Comparison of ENCODE assay signal across 14 mouse cellular contexts in the genomic region with DNA sequence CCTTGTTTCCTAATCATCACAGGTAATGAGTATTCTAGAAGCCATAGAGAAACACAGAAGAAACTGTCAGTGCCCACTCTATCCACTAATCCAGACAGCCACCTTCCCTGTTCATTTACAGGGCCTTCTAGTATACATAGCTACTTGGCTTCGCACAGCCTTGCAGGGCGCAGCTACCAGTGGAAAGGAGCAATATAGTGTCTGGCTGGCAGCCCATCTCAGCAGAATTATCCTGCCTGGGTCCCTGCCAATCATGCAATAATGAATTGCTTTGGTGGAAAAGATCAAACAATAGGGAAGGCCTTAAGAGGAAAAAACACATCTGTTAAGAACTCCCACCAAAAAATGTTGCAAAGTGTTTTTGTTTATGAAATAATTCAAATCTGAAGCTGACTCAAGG.
DNase-seq lines count a peak whose midpoint lies in the region; ATAC-seq and TF ChIP-seq lines count a peak whose summit lies in the region.
"Had no signal": no experiment of that assay in that cellular context is flagged by ENCODE, and none has a peak within 500 bp of the region (broad histone marks: within the 10 kb centered on the region; RNA-seq: fewer than 3 reads in every experiment).

No protein-coding gene starts in this region.

- WGBS in midbrain, embryonic 13.5 days, result 58% methylated on average over 2 of the region's 2 CpGs

- H3K4me2 ChIP-seq in midbrain, embryonic 13.5 days (replicated peaks), result no peak overlapping the region
- H3K4me2 ChIP-seq: limb, embryonic 12.5 days; neural tube, embryonic 15.5 days had no signal

- DNase-seq in cerebellum, postnatal 36 days, result peak; percentile 7 to 13
- no peak for DNase-seq in cerebellum, adult 9-10 months
- DNase-seq in left cerebral cortex, postnatal 4 days, result peak; percentile 42
- no peak for DNase-seq in left cerebral cortex, postnatal 36 days (ENCODE audit: low spot score in 2 of 2)
- peak; percentile 16 for DNase-seq in fat pad, adult 2 months (ENCODE audit: extremely low read depth, low read depth, low spot score)
- no peak for DNase-seq in gastrocnemius, adult 2 months
- DNase-seq in heart, postnatal 36 days, result no peak
- DNase-seq: B cell, adult 2 months; layer of hippocampus, postnatal 36 days; thymus, adult 2 months had no signal

- ATAC-seq in midbrain, embryonic 13.5 days, result peak; percentile 61; the same call in 1 of the 2 replicates

- no peaks in the 10 kb centered on the region for H3K27me3 ChIP-seq in midbrain, embryonic 13.5 days
- H3K27me3 ChIP-seq: limb, embryonic 12.5 days; neural tube, embryonic 15.5 days had no signal

- H3K4me3 ChIP-seq in midbrain, embryonic 13.5 days (replicated peaks), result no peak overlapping the region
- no peak overlapping the region for H3K4me3 ChIP-seq in gastrocnemius, adult 2 months
- H3K4me3 ChIP-seq: limb, embryonic 12.5 days; neural tube, embryonic 15.5 days had no signal

- H3K36me3 ChIP-seq in midbrain, embryonic 13.5 days, result no peaks in the 10 kb centered on the region
- H3K36me3 ChIP-seq: G1E; limb, embryonic 12.5 days; neural tube, embryonic 15.5 days had no signal

- H3K9me3 ChIP-seq in midbrain, embryonic 13.5 days, result no peaks in the 10 kb centered on the region
- H3K9me3 ChIP-seq: limb, embryonic 12.5 days; neural tube, embryonic 15.5 days had no signal

- no peak for TF ChIP-seq CTCF in gastrocnemius, adult 2 months (IDR thresholded peaks at IDR 0.05)

- H3K27ac ChIP-seq in midbrain, embryonic 13.5 days, result peak overlapping the region; percentile 5; the same call in 1 of the 2 replicates
- H3K27ac ChIP-seq in gastrocnemius, adult 2 months, result no peak overlapping the region
- H3K27ac ChIP-seq: limb, embryonic 12.5 days; neural tube, embryonic 15.5 days had no signal

- H3K4me1 ChIP-seq in midbrain, embryonic 13.5 days (replicated peaks), result peaks cover 19% of the 10 kb centered on the region
- H3K4me1 ChIP-seq: limb, embryonic 12.5 days; neural tube, embryonic 15.5 days had no signal

- intact Hi-C loops in left cerebral cortex, postnatal 4 days (cut with DNase I), result no loop called here
- intact Hi-C loops in left cerebral cortex, postnatal 36 days (cut with DNase I), result no loop called here
- intact Hi-C loops in gastrocnemius, adult 2 months (cut with DNase I), result no loop called here
- intact Hi-C loops in heart, postnatal 36 days (cut with DNase I), result no loop called here

- no peak overlapping the region for H3K9ac ChIP-seq in midbrain, embryonic 13.5 days (replicated peaks)
- H3K9ac ChIP-seq: limb, embryonic 12.5 days; neural tube, embryonic 15.5 days had no signal

Comparison
In these comparisons a context has a peak if more than half of its experiments do, and no peak if none do; other contexts are left out.
1. DNase-seq: peak in cerebellum, postnatal 36 days (2 of 2), left cerebral cortex, postnatal 4 days (single experiment) and fat pad, adult 2 months (single experiment); none in cerebellum, adult 9-10 months (single experiment), left cerebral cortex, postnatal 36 days (0 of 2), gastrocnemius, adult 2 months (single experiment) and heart, postnatal 36 days (0 of 2).